Mouse (Mus musculus) midbrain, embryonic 11.5 days (tissue): ENCODE results near the gene Shank3. TPM values are rescaled to one million over a fixed set of nuclear protein-coding genes. Genes with fewer than 3 reads are reported as not detected.

Source experiments
- ATAC-seq: fragments of 200-750 bp; cut with Nextera tagmentation; 2 replicates; pipeline ENCODE4 v1.8.0; 2017; ENCODE audit warnings: moderate TSS enrichment, moderate library complexity; ENCODE audit not compliant: low FRiP score
- DNase-seq: peaks from one replicate; pipeline ENCODE4 v3.0.0; 2015; ENCODE audit warnings: low spot score; ENCODE audit errors: missing footprints
- H3K27ac ChIP-seq: fragments of 300-500 bp; sonication (generic); 2 replicates; pipeline ENCODE4 v1.5.1; 2014; ENCODE audit warnings: low read depth, low read length
- H3K27me3 ChIP-seq: fragments of 300-500 bp; sonication (generic); 2 replicates; pipeline ENCODE4 v1.6.1; 2014; ENCODE audit warnings: mild to moderate bottlenecking, low read length, moderate library complexity, mixed read lengths; ENCODE audit not compliant: control insufficient read depth, insufficient read depth
- H3K36me3 ChIP-seq: fragments of 300-500 bp; sonication (generic); 2 replicates; pipeline ENCODE4 v1.6.1; 2014; ENCODE audit warnings: mild to moderate bottlenecking, low read length, moderate library complexity, mixed read lengths; ENCODE audit not compliant: control insufficient read depth, insufficient read depth
- H3K4me1 ChIP-seq: fragments of 300-500 bp; sonication (generic); 2 replicates; pipeline ENCODE4 v1.6.1; 2014; ENCODE audit warnings: low read length; ENCODE audit not compliant: control insufficient read depth, insufficient read depth
- H3K4me2 ChIP-seq: fragments of 300-500 bp; sonication (generic); 2 replicates; pipeline ENCODE4 v1.6.1; 2014; ENCODE audit warnings: mild to moderate bottlenecking, moderate library complexity
- H3K4me3 ChIP-seq: fragments of 300-500 bp; sonication (generic); 2 replicates; pipeline ENCODE4 v1.5.1; 2014; ENCODE audit warnings: low read depth, low read length
- H3K9ac ChIP-seq: fragments of 300-500 bp; sonication (generic); 2 replicates; pipeline ENCODE4 v1.6.1; 2014; ENCODE audit warnings: low read length
- H3K9me3 ChIP-seq: fragments of 300-500 bp; sonication (generic); 2 replicates; pipeline ENCODE4 v1.6.1; 2016; ENCODE audit warnings: low read length; ENCODE audit not compliant: control insufficient read depth
- WGBS: fragments of 180-500 bp; shearing (Covaris S2); extraction: QIAGEN DNeasy Blood & Tissue Kit; methylation state at CpG from one replicate; pipeline ENCODE4 v1.1.7; 2014; 5-methylcytosine and 5-hydroxymethylcytosine counted together
- polyA plus RNA-seq: library from polyadenylated mRNA; unstranded; fragments of >200 nt; fragmentation: Nextera tagmentation; extraction: Ambion mirVana; gene quantifications from 2 replicates; pipeline ENCODE4 v1.2.1, GENCODE M21; 2014

Gene Shank3
- polyA plus RNA-seq, 1 experiment from 2014 or later = 2.2 TPM

DNA sequence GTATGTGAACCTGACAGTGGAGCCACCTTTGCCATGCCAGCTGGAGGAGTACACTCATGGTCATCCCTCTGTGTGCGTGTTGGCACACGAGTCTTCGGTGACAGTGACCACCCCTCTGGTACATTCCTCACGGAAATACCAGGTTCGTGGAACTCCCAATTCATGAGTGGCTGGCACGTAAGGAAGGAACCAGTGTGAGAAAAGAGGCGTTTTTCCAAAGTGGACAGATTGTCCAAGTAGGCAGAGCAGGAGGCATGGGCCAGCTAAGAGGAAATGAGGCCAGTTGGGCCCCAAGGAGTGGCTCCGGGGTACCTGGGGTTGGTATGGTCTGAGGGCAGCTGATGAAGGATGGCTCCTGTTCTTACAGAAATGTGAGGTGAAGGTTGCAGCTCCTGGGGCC is 26.0 kb downstream of the Shank3 start:
- Histone ChIP-seq H3K4me2 (no peak overlapping the region), H3K27ac (no peak overlapping the region), H3K4me1 (peaks cover 6% of the 10 kb centered on the region), H3K9me3 (no peaks in the 10 kb centered on the region), H3K4me3 (no peak overlapping the region), H3K36me3 (no peaks in the 10 kb centered on the region), H3K9ac (no peak overlapping the region), H3K27me3 (peaks cover 25% of the 10 kb centered on the region)
- no peak for ATAC-seq
- 95% methylated on average over 8 of the region's 8 CpGs for WGBS
- DNase-seq = peak; percentile 54

DNA sequence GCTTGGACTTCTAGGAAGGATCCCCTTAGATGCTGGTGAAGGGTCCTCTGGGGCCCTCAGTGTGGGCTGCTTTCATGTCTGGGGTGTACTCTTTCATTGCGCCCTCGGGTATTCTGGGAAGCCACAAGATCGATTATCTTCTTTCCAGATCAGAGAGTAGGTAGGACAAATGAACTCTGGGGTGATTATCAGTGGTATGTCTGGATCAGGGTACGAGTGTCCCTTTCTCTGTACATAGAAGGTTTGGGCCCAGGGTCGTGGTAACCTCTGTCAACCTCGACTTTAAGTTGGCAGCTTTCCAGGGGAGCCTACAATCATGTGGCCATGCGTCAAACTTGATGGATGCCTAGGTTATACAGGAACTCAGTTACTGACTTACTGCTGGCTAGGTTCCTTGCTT is 26.5 kb downstream of the Shank3 start:
- no peak overlapping the region for H3K4me3 ChIP-seq
- peaks cover 25% of the 10 kb centered on the region for H3K27me3 ChIP-seq
- H3K9me3 ChIP-seq = no peaks in the 10 kb centered on the region
- H3K27ac ChIP-seq = no peak overlapping the region
- peaks cover 6% of the 10 kb centered on the region for H3K4me1 ChIP-seq
- 89% methylated on average over 7 of the region's 7 CpGs for WGBS
- H3K9ac ChIP-seq = no peak overlapping the region
- DNase-seq = peak; percentile 70
- H3K4me2 ChIP-seq = no peak overlapping the region
- H3K36me3 ChIP-seq = no peaks in the 10 kb centered on the region
- ATAC-seq = no peak

DNA sequence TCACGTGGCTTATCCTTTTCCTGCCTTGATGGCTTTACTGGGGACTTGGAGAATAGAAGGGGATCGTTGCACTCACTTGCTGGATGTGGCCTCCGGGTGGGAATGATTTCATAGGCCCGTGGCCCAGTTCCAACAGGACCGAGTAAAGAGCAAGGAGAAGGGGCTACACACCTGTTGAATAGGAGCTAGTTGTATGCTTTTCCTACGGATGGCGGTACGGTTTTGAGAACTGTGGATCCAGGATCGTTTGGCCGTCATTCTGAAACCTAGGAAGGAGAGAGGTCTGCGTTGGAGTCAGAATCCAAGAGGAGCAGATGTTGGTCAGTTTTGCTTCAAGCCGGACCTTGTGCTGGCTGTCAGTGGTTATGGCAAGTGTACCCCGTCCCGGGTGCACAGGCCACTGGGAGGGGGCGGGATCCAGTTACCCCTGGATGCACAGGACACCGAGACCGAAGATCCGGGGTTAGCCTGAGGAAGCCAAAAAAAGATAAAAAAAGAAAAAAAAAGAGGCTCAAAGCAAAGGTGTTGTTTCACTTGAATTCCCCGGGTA is 27.4 kb downstream of the Shank3 start:
- 90% methylated on average over 19 of the region's 19 CpGs for WGBS
- H3K4me1 ChIP-seq = peaks cover 6% of the 10 kb centered on the region
- H3K27ac ChIP-seq = no peak overlapping the region
- DNase-seq (peak; percentile 72), ATAC-seq (no peak)
- no peak overlapping the region for H3K4me2 ChIP-seq
- peaks cover 25% of the 10 kb centered on the region for H3K27me3 ChIP-seq
- no peak overlapping the region for H3K4me3 ChIP-seq
- H3K9me3 ChIP-seq = no peaks in the 10 kb centered on the region
- H3K9ac ChIP-seq = no peak overlapping the region
- no peaks in the 10 kb centered on the region for H3K36me3 ChIP-seq

GRCm38 (mm10) chr15:89527466-89527865 is 28.0 kb downstream of the Shank3 start:
- Histone ChIP-seq H3K36me3 (no peaks in the 10 kb centered on the region), H3K27ac (no peak overlapping the region), H3K27me3 (peaks cover 24% of the 10 kb centered on the region), H3K9ac (no peak overlapping the region), H3K9me3 (no peaks in the 10 kb centered on the region), H3K4me3 (no peak overlapping the region), H3K4me2 (no peak overlapping the region), H3K4me1 (peaks cover 11% of the 10 kb centered on the region)
- ATAC-seq (no peak), DNase-seq (no peak)
- 81% methylated on average over 7 of the region's 7 CpGs for WGBS

DNA sequence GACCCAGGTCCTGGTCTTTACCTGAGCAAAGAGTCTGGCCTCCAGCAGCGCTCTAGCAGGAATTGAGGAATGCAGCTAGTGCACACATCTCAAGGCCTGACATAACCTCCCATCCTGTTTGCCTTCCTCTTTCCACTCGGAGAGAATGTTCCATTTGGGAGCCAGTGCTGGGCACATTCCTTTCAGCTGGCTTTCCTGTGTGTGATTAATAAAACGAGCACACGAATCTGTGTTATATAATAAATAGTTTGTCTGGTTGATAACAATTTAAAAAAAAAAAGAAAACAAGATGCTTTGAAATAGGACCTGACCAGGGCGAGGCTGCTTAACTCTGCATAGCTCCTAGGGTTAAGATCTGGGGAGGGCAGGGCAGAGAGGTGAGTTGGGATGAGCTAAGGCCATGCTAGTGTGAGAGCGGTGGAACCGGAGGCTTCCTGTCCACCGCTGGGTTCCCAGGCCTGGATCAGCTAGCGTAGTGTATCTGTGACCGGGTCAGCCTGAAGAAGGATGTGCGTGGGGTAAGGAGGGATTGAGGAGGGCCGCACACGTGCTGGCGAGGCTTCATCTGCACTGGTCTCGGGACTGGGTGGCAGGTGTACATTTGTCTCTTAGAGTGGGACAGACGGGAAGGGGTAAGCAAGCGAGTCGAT is 28.9 kb downstream of the Shank3 start:
- no peaks in the 10 kb centered on the region for H3K9me3 ChIP-seq
- H3K9ac ChIP-seq = no peak overlapping the region
- no peak overlapping the region for H3K4me2 ChIP-seq
- H3K4me1 ChIP-seq = peaks cover 20% of the 10 kb centered on the region
- DNase-seq (peak; percentile 12), ATAC-seq (no peak)
- H3K27ac ChIP-seq = no peak overlapping the region
- 89% methylated on average over 18 of the region's 18 CpGs for WGBS
- no peak overlapping the region for H3K4me3 ChIP-seq
- peaks cover 16% of the 10 kb centered on the region for H3K27me3 ChIP-seq
- no peaks in the 10 kb centered on the region for H3K36me3 ChIP-seq

DNA sequence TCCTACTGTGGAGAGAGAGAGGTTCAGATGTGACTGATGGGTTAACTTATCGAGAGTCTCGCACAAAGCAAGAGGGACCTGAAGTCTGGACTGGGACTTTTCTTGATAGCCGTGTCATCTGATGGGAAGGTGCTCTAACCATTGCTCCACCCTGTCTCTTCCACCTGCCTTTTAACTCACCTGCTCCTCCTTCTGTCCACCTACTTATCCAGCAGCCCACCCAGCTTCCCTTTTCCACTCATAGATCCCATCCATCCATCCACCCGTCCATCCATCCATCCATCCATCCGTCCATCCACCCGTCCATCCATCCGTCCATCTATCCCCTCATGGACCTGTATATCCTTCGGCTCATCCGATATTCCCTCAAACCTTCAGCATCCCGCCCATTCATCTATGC is 29.5 kb downstream of the Shank3 start:
- Histone ChIP-seq H3K4me1 (peaks cover 19% of the 10 kb centered on the region), H3K9me3 (no peaks in the 10 kb centered on the region), H3K36me3 (no peaks in the 10 kb centered on the region), H3K4me2 (no peak overlapping the region), H3K27ac (no peak overlapping the region), H3K4me3 (no peak overlapping the region), H3K27me3 (peaks cover 13% of the 10 kb centered on the region), H3K9ac (no peak overlapping the region)
- no peak for ATAC-seq
- WGBS = 95% methylated on average over 10 of the region's 10 CpGs
- DNase-seq = peak; percentile 68

DNA sequence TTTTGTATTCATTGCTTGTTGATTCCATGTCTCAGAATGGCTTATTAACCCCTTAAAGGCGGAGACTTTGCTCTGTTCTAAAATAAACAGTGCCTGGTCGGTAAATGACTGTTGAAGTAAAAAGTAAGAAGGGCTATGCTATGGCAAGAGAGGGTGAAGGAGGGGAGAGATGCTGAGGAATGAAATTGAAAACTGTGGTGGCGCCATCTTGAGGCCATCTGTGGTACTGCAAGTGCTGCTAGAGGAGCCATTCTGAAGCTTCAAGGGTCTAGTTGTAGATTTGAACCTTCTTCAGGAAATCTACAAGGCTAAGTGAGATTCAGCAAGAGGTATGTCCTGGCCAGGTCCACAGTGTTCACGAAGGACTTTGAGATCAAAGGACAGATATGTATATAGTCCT is 30.9 kb downstream of the Shank3 start:
- no peak overlapping the region for H3K4me2 ChIP-seq
- H3K36me3 ChIP-seq = no peaks in the 10 kb centered on the region
- DNase-seq = peak; percentile 99
- no peak overlapping the region for H3K4me3 ChIP-seq
- H3K27ac ChIP-seq = no peak overlapping the region
- 0 out of 2 replicates have a peak, but pooled peaks cover 1% of the 10 kb centered on the region for H3K27me3 ChIP-seq
- H3K9ac ChIP-seq = no peak overlapping the region
- no peaks in the 10 kb centered on the region for H3K9me3 ChIP-seq
- 7% methylated on average over 4 of the region's 4 CpGs for WGBS
- peaks cover 14% of the 10 kb centered on the region for H3K4me1 ChIP-seq
- ATAC-seq = no peak

DNA sequence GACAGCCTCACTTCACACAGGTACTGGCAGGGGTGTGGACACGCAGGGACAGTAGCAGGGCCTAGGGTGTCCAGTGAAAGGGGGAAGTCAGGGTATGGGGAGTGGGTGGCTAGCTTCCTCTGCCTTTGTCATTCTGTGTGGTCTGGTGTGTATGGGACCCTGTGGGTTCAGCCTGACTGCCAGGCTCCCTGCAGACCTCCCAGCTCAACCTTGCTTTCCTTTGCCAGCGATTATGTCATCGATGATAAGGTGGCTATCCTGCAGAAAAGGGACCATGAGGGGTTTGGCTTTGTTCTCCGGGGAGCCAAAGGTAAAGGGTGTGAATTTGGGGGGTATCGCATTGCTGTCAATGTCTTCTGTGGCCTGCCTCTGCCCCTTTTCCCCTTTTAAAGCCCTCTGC is 32.0 kb downstream of the Shank3 start:
- WGBS = 95% methylated on average over 5 of the region's 5 CpGs
- Histone ChIP-seq H3K4me3 (no peak overlapping the region), H3K4me1 (peaks cover 14% of the 10 kb centered on the region), H3K4me2 (no peak overlapping the region), H3K36me3 (no peaks in the 10 kb centered on the region), H3K27me3 (no peaks in the 10 kb centered on the region), H3K9ac (no peak overlapping the region), H3K27ac (no peak overlapping the region), H3K9me3 (no peaks in the 10 kb centered on the region)
- ATAC-seq = no peak
- DNase-seq = peak; percentile 72

DNA sequence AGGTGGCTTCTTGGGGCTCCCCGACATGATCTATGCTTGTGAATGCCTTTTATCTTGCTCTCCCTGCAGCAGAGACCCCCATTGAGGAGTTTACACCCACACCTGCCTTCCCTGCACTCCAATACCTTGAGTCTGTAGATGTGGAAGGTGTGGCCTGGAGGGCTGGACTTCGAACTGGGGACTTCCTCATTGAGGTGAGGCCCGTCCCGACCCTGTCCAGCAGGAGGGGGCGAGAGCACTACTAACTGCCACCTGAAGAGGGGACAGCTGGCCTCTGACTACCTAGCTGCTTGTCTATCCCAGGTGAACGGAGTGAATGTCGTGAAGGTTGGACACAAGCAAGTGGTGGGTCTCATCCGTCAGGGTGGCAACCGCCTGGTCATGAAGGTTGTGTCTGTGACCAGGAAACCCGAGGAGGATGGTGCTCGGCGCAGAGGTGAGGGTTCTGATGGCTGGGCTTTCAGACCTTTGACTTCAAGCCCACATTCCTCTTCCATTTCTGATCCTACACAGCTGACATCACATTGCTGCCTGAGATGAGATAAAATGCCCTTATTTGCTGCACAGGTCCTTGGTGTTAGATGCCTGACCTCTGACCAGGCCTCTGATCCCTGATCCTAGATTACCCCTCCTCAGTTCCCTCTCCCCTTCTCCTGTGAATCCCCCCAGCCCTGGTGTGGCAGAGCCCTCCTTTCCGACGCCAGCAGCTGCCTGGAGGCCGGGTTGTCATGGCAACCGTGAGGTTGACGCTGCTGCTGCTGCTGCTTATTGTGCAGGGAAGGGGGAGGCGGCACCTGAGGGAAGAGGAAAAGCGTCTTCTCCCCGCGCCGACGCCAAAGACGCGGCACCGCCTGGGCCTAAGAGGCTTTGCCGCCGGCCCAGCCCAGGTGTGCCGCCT is 32.9 kb downstream of the Shank3 start:
- DNase-seq (peak; percentile 93), ATAC-seq (peak; percentile 86)
- Histone ChIP-seq H3K9me3 (no peaks in the 10 kb centered on the region), H3K4me3 (peak overlapping the region; percentile 32), H3K4me2 (peak overlapping the region; percentile 57), H3K36me3 (no peaks in the 10 kb centered on the region), H3K27ac (peak overlapping the region; percentile 32), H3K4me1 (peaks cover 14% of the 10 kb centered on the region), H3K27me3 (no peaks in the 10 kb centered on the region), H3K9ac (peak overlapping the region; percentile 61)
- 19% methylated on average over 29 of the region's 29 CpGs for WGBS
